ENCODE assay signal across 8 mouse cellular contexts in genomic region chr6:108571042-108571590, GRCm38 (mm10).
A peak's percentile ranks its signal among the peaks of the same experiment; 100 is the strongest.
DNase-seq lines count a peak whose midpoint lies in the region; ATAC-seq and TF ChIP-seq lines count a peak whose summit lies in the region.

No protein-coding gene starts in this region.

- no peaks in the 10 kb centered on the region for H3K36me3 ChIP-seq in forebrain, embryonic 11.5 days (ENCODE audit: control insufficient read depth, insufficient read depth, low read length)
- no peaks in the 10 kb centered on the region for H3K36me3 ChIP-seq in heart, embryonic 16.5 days (ENCODE audit: control insufficient read depth, insufficient read depth)
- no peaks in the 10 kb centered on the region for H3K36me3 ChIP-seq in liver, postnatal 0 days (replicated peaks; ENCODE audit: insufficient read depth, low read length)
- H3K36me3 ChIP-seq in neural tube, embryonic 13.5 days = no peaks in the 10 kb centered on the region

- 4% methylated on average over 21 of the region's 21 CpGs for WGBS in forebrain, embryonic 11.5 days
- WGBS in heart, embryonic 16.5 days = under 1% methylated on average over 21 of the region's 21 CpGs
- WGBS in liver, postnatal 0 days (ENCODE audit: insufficient replicate concordance) = 1% methylated on average over 21 of the region's 21 CpGs
- 2% methylated on average over 21 of the region's 21 CpGs for whole genome bisulfite sequencing in neural tube, embryonic 13.5 days

- ATAC-seq in forebrain, embryonic 11.5 days (replicated peaks; ENCODE audit: low FRiP score) = peak; percentile 91
- peak; percentile 98 for ATAC-seq in heart, embryonic 16.5 days (replicated peaks; ENCODE audit: extremely low read depth, insufficient read depth, low FRiP score)
- ATAC-seq in liver, postnatal 0 days = peak; percentile 85
- peak; percentile 94 for ATAC-seq in neural tube, embryonic 13.5 days (ENCODE audit: low read depth)

- peak overlapping the region; percentile 48 for H3K9ac ChIP-seq in forebrain, embryonic 11.5 days (ENCODE audit: low read length)
- H3K9ac ChIP-seq in heart, embryonic 16.5 days (ENCODE audit: low read length) = peak overlapping the region; percentile 74
- peak overlapping the region; percentile 44 for H3K9ac ChIP-seq in liver, postnatal 0 days (replicated peaks)
- peak overlapping the region; percentile 65 for H3K9ac ChIP-seq in neural tube, embryonic 13.5 days

- TF ChIP-seq CTCF in bone marrow macrophage, adult 2 months (IDR thresholded peaks at IDR 0.05; ENCODE audit: low read depth, low read length) = no peak
- TF ChIP-seq CTCF in liver, postnatal 0 days (IDR thresholded peaks at IDR 0.05; ENCODE audit: low read depth) = no peak

- H3K4me1 ChIP-seq in bone marrow macrophage, adult 2 months (ENCODE audit: control insufficient read depth, insufficient read depth, low read length) = peaks cover 34% of the 10 kb centered on the region
- 0 out of 2 replicates have a peak, but pooled peaks cover 4% of the 10 kb centered on the region for H3K4me1 ChIP-seq in forebrain, embryonic 11.5 days (replicated peaks; ENCODE audit: control insufficient read depth, insufficient read depth, low read length)
- peaks cover 18% of the 10 kb centered on the region for H3K4me1 ChIP-seq in heart, embryonic 16.5 days (ENCODE audit: control insufficient read depth, insufficient read depth, low read length)
- peaks cover 15% of the 10 kb centered on the region for H3K4me1 ChIP-seq in liver, postnatal 0 days (ENCODE audit: insufficient read depth)
- peaks cover 14% of the 10 kb centered on the region for H3K4me1 ChIP-seq in neural tube, embryonic 13.5 days (replicated peaks)

- H3K4me2 ChIP-seq in forebrain, embryonic 11.5 days (ENCODE audit: low read depth, low read length, severe bottlenecking) = peak overlapping the region; percentile 72
- H3K4me2 ChIP-seq in heart, embryonic 16.5 days (ENCODE audit: low read depth, low read length) = peak overlapping the region; percentile 71
- H3K4me2 ChIP-seq in liver, postnatal 0 days (ENCODE audit: low read depth, low read length) = peak overlapping the region; percentile 73
- H3K4me2 ChIP-seq in neural tube, embryonic 13.5 days = peak overlapping the region; percentile 65

- DNase-seq in CD4-positive, CD25-positive, alpha-beta regulatory T cell, adult 2 months (ENCODE audit: low read depth, low spot score) = peak; percentile 84
- peak; percentile 84 for DNase-seq in forebrain, embryonic 11.5 days (ENCODE audit: low spot score)
- DNase-seq in kidney, postnatal 36 days = peak; percentile 93 to 94
- peak; percentile 79 for DNase-seq in liver, postnatal 0 days
- peak; percentile 67 to 78 for DNase-seq in thymus, adult 18-20 months

- H3K27ac ChIP-seq in bone marrow macrophage, adult 2 months (ENCODE audit: insufficient read depth, low read depth, low read length) = peak overlapping the region; percentile 67
- H3K27ac ChIP-seq in forebrain, embryonic 11.5 days (ENCODE audit: low read depth, low read length) = no peak overlapping the region
- peak overlapping the region; percentile 90 for H3K27ac ChIP-seq in heart, embryonic 16.5 days (ENCODE audit: low read length)
- peak overlapping the region; percentile 70 for H3K27ac ChIP-seq in liver, postnatal 0 days (ENCODE audit: low read depth)
- H3K27ac ChIP-seq in neural tube, embryonic 13.5 days (replicated peaks) = no peak overlapping the region

- no peak for TF ChIP-seq EP300 in liver, postnatal 0 days (IDR thresholded peaks at IDR 0.05; ENCODE audit: low read depth)

- no peaks in the 10 kb centered on the region for H3K9me3 ChIP-seq in forebrain, embryonic 11.5 days (ENCODE audit: control insufficient read depth, low read length)
- H3K9me3 ChIP-seq in heart, embryonic 16.5 days (replicated peaks; ENCODE audit: control insufficient read depth, low read length) = no peaks in the 10 kb centered on the region
- H3K9me3 ChIP-seq in liver, postnatal 0 days (ENCODE audit: low read length) = no peaks in the 10 kb centered on the region
- H3K9me3 ChIP-seq in neural tube, embryonic 13.5 days = no peaks in the 10 kb centered on the region

- H3K4me3 ChIP-seq in bone marrow macrophage, adult 2 months (ENCODE audit: insufficient read depth, low read length) = peak overlapping the region; percentile 56
- peak overlapping the region; percentile 37 for H3K4me3 ChIP-seq in forebrain, embryonic 11.5 days (ENCODE audit: low read depth, low read length)
- peak overlapping the region; percentile 62 for H3K4me3 ChIP-seq in heart, embryonic 16.5 days (ENCODE audit: low read length)
- H3K4me3 ChIP-seq in liver, postnatal 0 days (ENCODE audit: low read depth, low read length) = peak overlapping the region; percentile 43
- H3K4me3 ChIP-seq in neural tube, embryonic 13.5 days = peak overlapping the region; percentile 37

- H3K27me3 ChIP-seq in forebrain, embryonic 11.5 days (ENCODE audit: control insufficient read depth, insufficient read depth, low read length) = no peaks in the 10 kb centered on the region
- no peaks in the 10 kb centered on the region for H3K27me3 ChIP-seq in heart, embryonic 16.5 days (ENCODE audit: control insufficient read depth, insufficient read depth, low read length)
- H3K27me3 ChIP-seq in liver, postnatal 0 days (ENCODE audit: insufficient read depth, low read length) = no peaks in the 10 kb centered on the region
- H3K27me3 ChIP-seq in neural tube, embryonic 13.5 days = no peaks in the 10 kb centered on the region

- no peak for TF ChIP-seq POLR2A in bone marrow macrophage, adult 2 months (IDR thresholded peaks at IDR 0.05; ENCODE audit: borderline replicate concordance, low read depth, low read length)

Comparison
In these comparisons a context has a peak if more than half of its experiments do, and no peak if none do; other contexts are left out.
1. H3K27ac ChIP-seq: peak in bone marrow macrophage, adult 2 months (single experiment), heart, embryonic 16.5 days (single experiment) and liver, postnatal 0 days (single experiment); none in forebrain, embryonic 11.5 days (single experiment) and neural tube, embryonic 13.5 days (single experiment).
2. Peak in every context shown above with its lines, with median percentiles within 50 percentile points of each other: DNase-seq, H3K4me3 ChIP-seq, ATAC-seq, H3K4me2 ChIP-seq and H3K9ac ChIP-seq.